Mouse (Mus musculus) MEL (cell line): ENCODE data around the gene Osgin1. TPM values are rescaled to one million over a fixed set of nuclear protein-coding genes. Genes with fewer than 3 reads are reported as not detected.

ENCODE experiments used
- DNase-seq: peaks from one replicate; pipeline ENCODE4 v3.0.0; 2011; ENCODE audit warnings: low read depth, low spot score
- H3K27ac ChIP-seq: 2 replicates; pipeline ENCODE4 v1.5.1; 2012; ENCODE audit warnings: low read depth, mild to moderate bottlenecking, control low read depth, low read length, moderate library complexity; ENCODE audit not compliant: control insufficient read depth
- H3K27me3 ChIP-seq, 2 experiments: fragments of 150-350 bp in 1 of 2; sonication (generic) in 1 of 2; 2 replicates each; pipeline ENCODE4 v1.6.1; 2012; ENCODE audit warnings: low read length in 2 of 2, mild to moderate bottlenecking in 2 of 2, improper control_type of control experiment in 1 of 2, moderate library complexity in 1 of 2; ENCODE audit not compliant: insufficient read depth in 2 of 2, control insufficient read depth in 1 of 2
- H3K36me3 ChIP-seq, 2 experiments: 2 replicates each; pipeline ENCODE4 v1.6.1; 2012 to 2014; ENCODE audit warnings: low read length in 2 of 2, improper control_type of control experiment in 1 of 2, inconsistent platforms in 1 of 2, mild to moderate bottlenecking in 1 of 2; ENCODE audit not compliant: insufficient read depth in 2 of 2, control insufficient read depth in 1 of 2
- H3K4me1 ChIP-seq, 2 experiments: fragments of 150-350 bp in 1 of 2; sonication (generic) in 1 of 2; 2 replicates each; pipeline ENCODE4 v1.6.1; 2012; ENCODE audit warnings: low read length in 2 of 2, improper control_type of control experiment in 1 of 2, mild to moderate bottlenecking in 1 of 2; ENCODE audit not compliant: insufficient read depth in 2 of 2, control insufficient read depth in 1 of 2
- H3K4me3 ChIP-seq, 2 experiments: fragments of 150-350 bp in 1 of 2; sonication (generic) in 1 of 2; 2 replicates each; pipeline ENCODE4 v1.5.1; 2012; ENCODE audit warnings: low read depth in 2 of 2, low read length in 2 of 2, mild to moderate bottlenecking in 2 of 2, moderate library complexity in 2 of 2, control low read depth in 1 of 2, improper control_type of control experiment in 1 of 2; ENCODE audit not compliant: control insufficient read depth in 1 of 2, insufficient read depth in 1 of 2
- H3K79me2 ChIP-seq: 2 replicates; pipeline ENCODE4 v1.6.1; 2012; ENCODE audit warnings: mild to moderate bottlenecking, low read length, moderate library complexity; ENCODE audit not compliant: control insufficient read depth, poor library complexity, insufficient read depth
- H3K9ac ChIP-seq: 2 replicates; pipeline ENCODE4 v1.6.1; 2012; ENCODE audit warnings: low read depth, mild to moderate bottlenecking, control low read depth, low read length, moderate library complexity; ENCODE audit not compliant: control insufficient read depth, poor library complexity, severe bottlenecking
- H3K9me3 ChIP-seq: fragments of 150-350 bp; sonication (generic); replicated peaks from 2 replicates; pipeline ENCODE4 v1.6.1; 2012; ENCODE audit warnings: mild to moderate bottlenecking, low read length, improper control_type of control experiment, moderate library complexity; ENCODE audit not compliant: insufficient read depth
- CHD2 ChIP-seq: IDR thresholded peaks from 2 replicates; pipeline ENCODE4 v1.6.1; 2011; ENCODE audit warnings: low read length, improper control_type of control experiment
- CTCF ChIP-seq, 3 experiments: IDR thresholded peaks in 2 of 3; conservative IDR thresholded peaks in 1 of 3; 2 replicates each; pipeline ENCODE4 v1.5.1; 2011 to 2012; ENCODE audit warnings: low read length in 3 of 3, low read depth in 2 of 3, mild to moderate bottlenecking in 2 of 3, improper control_type of control experiment in 1 of 3, inconsistent platforms in 1 of 3, mixed read lengths in 1 of 3, moderate library complexity in 1 of 3; ENCODE audit not compliant: control insufficient read depth in 1 of 3, insufficient read depth in 1 of 3, poor library complexity in 1 of 3, severe bottlenecking in 1 of 3
- E2F4 ChIP-seq: IDR thresholded peaks from 2 replicates; pipeline ENCODE4 v1.6.1; 2011; ENCODE audit warnings: low read depth, low read length, improper control_type of control experiment, borderline replicate concordance
- EP300 ChIP-seq, 2 experiments: IDR thresholded peaks; 2 replicates each; pipeline ENCODE4 v1.6.1; 2011; ENCODE audit warnings: improper control_type of control experiment in 2 of 2, low read length in 2 of 2, low read depth in 1 of 2, mild to moderate bottlenecking in 1 of 2
- ETS1 ChIP-seq: IDR thresholded peaks from 2 replicates; pipeline ENCODE4 v1.6.1; 2012; ENCODE audit warnings: low read depth, mild to moderate bottlenecking, inconsistent platforms, low read length, improper control_type of control experiment, moderate library complexity
- GABPA ChIP-seq: IDR thresholded peaks from 2 replicates; pipeline ENCODE4 v1.6.1; 2012; ENCODE audit warnings: low read depth, mild to moderate bottlenecking, inconsistent platforms, low read length, improper control_type of control experiment, moderate library complexity
- HCFC1 ChIP-seq: IDR thresholded peaks from 2 replicates; pipeline ENCODE4 v1.6.1; 2012; ENCODE audit warnings: low read depth, mild to moderate bottlenecking, inconsistent platforms, low read length, improper control_type of control experiment, moderate library complexity
- KAT2A ChIP-seq: conservative IDR thresholded peaks from 2 replicates; pipeline ENCODE4 v1.6.1; 2012; ENCODE audit warnings: low read depth, low read length, improper control_type of control experiment, inconsistent platforms
- MAFK ChIP-seq: IDR thresholded peaks from 2 replicates; pipeline ENCODE4 v1.6.1; 2011; ENCODE audit warnings: low read depth, mild to moderate bottlenecking, low read length, improper control_type of control experiment, borderline replicate concordance
- MAX ChIP-seq: IDR thresholded peaks from 2 replicates; pipeline ENCODE4 v1.6.1; 2011; ENCODE audit warnings: low read length, improper control_type of control experiment
- MAZ ChIP-seq: IDR thresholded peaks from 2 replicates; pipeline ENCODE4 v1.6.1; 2012; ENCODE audit warnings: low read depth, mild to moderate bottlenecking, inconsistent platforms, low read length, improper control_type of control experiment
- MEF2A ChIP-seq: IDR thresholded peaks from 2 replicates; pipeline ENCODE4 v1.6.1; 2014; ENCODE audit warnings: low read depth, mild to moderate bottlenecking, inconsistent platforms, low read length, improper control_type of control experiment; ENCODE audit not compliant: poor library complexity, insufficient replicate concordance, severe bottlenecking; ENCODE audit errors: extremely low read depth
- MXI1 ChIP-seq: IDR thresholded peaks from 2 replicates; pipeline ENCODE4 v1.6.1; 2011; ENCODE audit warnings: mild to moderate bottlenecking, low read depth, low read length, improper control_type of control experiment
- MYB ChIP-seq: IDR thresholded peaks from 2 replicates; pipeline ENCODE4 v1.6.1; 2011; ENCODE audit warnings: mild to moderate bottlenecking, low read depth, low read length, improper control_type of control experiment
- MYC ChIP-seq: IDR thresholded peaks from 2 replicates; pipeline ENCODE4 v1.6.1; 2011; ENCODE audit warnings: low read depth, mild to moderate bottlenecking, low read length, improper control_type of control experiment, moderate library complexity
- NELFE ChIP-seq: IDR thresholded peaks from 2 replicates; pipeline ENCODE4 v1.6.1; 2011; ENCODE audit warnings: low read depth, low read length, improper control_type of control experiment
- NRF1 ChIP-seq: IDR thresholded peaks from 2 replicates; pipeline ENCODE4 v1.6.1; 2014; ENCODE audit warnings: low read depth, mild to moderate bottlenecking, inconsistent platforms, low read length, improper control_type of control experiment, moderate library complexity; ENCODE audit not compliant: poor library complexity, insufficient read depth, severe bottlenecking
- POLR2A ChIP-seq, 2 experiments: IDR thresholded peaks; 2 replicates each; pipeline ENCODE4 v1.6.1; 2011 to 2012; ENCODE audit warnings: low read length in 2 of 2, mild to moderate bottlenecking in 2 of 2, control low read depth in 1 of 2, improper control_type of control experiment in 1 of 2, low read depth in 1 of 2, moderate library complexity in 1 of 2; ENCODE audit not compliant: control insufficient read depth in 1 of 2, insufficient read depth in 1 of 2, poor library complexity in 1 of 2
- POLR2AphosphoS2 ChIP-seq: IDR thresholded peaks from 2 replicates; pipeline ENCODE4 v1.6.1; 2011; ENCODE audit warnings: low read length, improper control_type of control experiment
- POLR2AphosphoS5 ChIP-seq: IDR thresholded peaks from 2 replicates; pipeline ENCODE4 v1.6.1; 2012; ENCODE audit warnings: low read depth, borderline replicate concordance, mild to moderate bottlenecking, inconsistent platforms, low read length, moderate library complexity, mixed read lengths
- RCOR1 ChIP-seq: IDR thresholded peaks from 2 replicates; pipeline ENCODE4 v1.6.1; 2012; ENCODE audit warnings: low read depth, mild to moderate bottlenecking, inconsistent platforms, low read length, improper control_type of control experiment
- SIN3A ChIP-seq: IDR thresholded peaks from 2 replicates; pipeline ENCODE4 v1.6.1; 2012; ENCODE audit warnings: low read length, improper control_type of control experiment, inconsistent platforms
- SMC3 ChIP-seq: IDR thresholded peaks from 2 replicates; pipeline ENCODE4 v1.6.1; 2011; ENCODE audit warnings: low read depth, low read length, improper control_type of control experiment
- TBP ChIP-seq: IDR thresholded peaks from 2 replicates; pipeline ENCODE4 v1.8.0; 2011; ENCODE audit warnings: low read depth, low read length, improper control_type of control experiment
- TCF12 ChIP-seq: IDR thresholded peaks from 2 replicates; pipeline ENCODE4 v1.6.1; 2014; ENCODE audit warnings: low read depth, mild to moderate bottlenecking, inconsistent platforms, low read length, improper control_type of control experiment, moderate library complexity
- UBTF ChIP-seq: IDR thresholded peaks from 2 replicates; pipeline ENCODE4 v1.6.1; 2012; ENCODE audit warnings: low read depth, mild to moderate bottlenecking, inconsistent platforms, low read length, improper control_type of control experiment, moderate library complexity, borderline replicate concordance; ENCODE audit not compliant: insufficient read depth
- USF1 ChIP-seq: IDR thresholded peaks from 2 replicates; pipeline ENCODE4 v1.6.1; 2014; ENCODE audit warnings: low read depth, mild to moderate bottlenecking, inconsistent platforms, low read length, improper control_type of control experiment, moderate library complexity
- USF2 ChIP-seq, 2 experiments: IDR thresholded peaks; 2 replicates each; pipeline ENCODE4 v1.6.1; 2011 to 2012; ENCODE audit warnings: improper control_type of control experiment in 2 of 2, low read length in 2 of 2, borderline replicate concordance in 1 of 2, inconsistent platforms in 1 of 2, low read depth in 1 of 2, mild to moderate bottlenecking in 1 of 2; ENCODE audit not compliant: insufficient read depth in 1 of 2
- ZC3H11A ChIP-seq: IDR thresholded peaks from 2 replicates; pipeline ENCODE4 v1.6.1; 2012; ENCODE audit warnings: low read depth, mild to moderate bottlenecking, inconsistent platforms, low read length, improper control_type of control experiment
- ZMIZ1 ChIP-seq: IDR thresholded peaks from 2 replicates; pipeline ENCODE4 v1.6.1; 2012; ENCODE audit warnings: low read depth, mild to moderate bottlenecking, inconsistent platforms, low read length, improper control_type of control experiment, moderate library complexity
- ZNF384 ChIP-seq: IDR thresholded peaks from 2 replicates; pipeline ENCODE4 v1.6.1; 2012; ENCODE audit warnings: low read depth, mild to moderate bottlenecking, inconsistent platforms, low read length, improper control_type of control experiment
- polyA plus RNA-seq, 2 experiments: library from polyadenylated mRNA; stranded (reverse) in 1 of 2; unstranded in 1 of 2; fragments of >175 nt in 1 of 2; fragments of >200 nt in 1 of 2; gene quantifications; 2 replicates each; pipeline versions ENCODE4 v1.2.1 to v1.2.4; 2012; ENCODE audit warnings: low replicate concordance in 2 of 2, low read depth in 1 of 2; ENCODE audit not compliant: insufficient read length in 2 of 2, insufficient read depth in 1 of 2, missing spikeins in 1 of 2
- total RNA-seq: library from RNA; depleted of rRNA; stranded (reverse); fragments of 300-350 nt; gene quantifications from 2 replicates; pipeline ENCODE4 v1.2.3, GENCODE M21; 2012

Gene Osgin1
- total and polyA plus RNA-seq, 3 experiments: 0.08 to 0.84 TPM; not detected in 1

DNA sequence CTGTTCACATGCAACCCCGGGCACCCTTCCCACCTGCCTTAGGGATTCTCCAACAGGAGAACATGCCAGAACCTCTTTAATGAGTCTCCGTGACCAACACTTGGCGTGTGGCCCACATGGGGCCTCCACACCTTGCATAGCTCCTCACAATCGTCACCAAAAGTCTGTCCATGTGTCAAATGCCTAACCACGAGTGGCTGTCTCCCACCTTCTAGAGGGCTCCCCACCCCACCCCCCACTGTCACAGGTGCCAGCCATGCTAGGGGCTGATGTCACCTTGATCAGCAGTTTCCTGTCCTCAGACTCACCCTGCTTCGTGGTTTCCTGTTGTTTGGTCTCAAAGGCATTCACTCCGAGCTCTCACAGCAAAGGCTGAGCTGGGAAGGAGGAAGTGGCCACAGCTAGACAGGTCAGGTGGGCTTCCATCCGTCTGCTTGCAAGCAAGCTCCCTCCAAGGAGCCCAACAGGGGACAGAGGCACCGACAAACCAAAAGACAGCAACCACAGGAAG lies 10.2 kb upstream of the Osgin1 start (continued):
- TF ChIP-seq SMC3 (no peak), CTCF (IDR thresholded peaks at IDR 0.05 in 2 of 3, conservative IDR thresholded peaks at IDR 0.05 in 1 of 3; ENCODE audit: control insufficient read depth in 1 of 3, insufficient read depth in 1 of 3, low read depth in 2 of 3, low read length in 3 of 3, poor library complexity in 1 of 3, severe bottlenecking in 1 of 3) (no peak), HCFC1 (peak; percentile 29; the same call in 1 of the 2 replicates), RCOR1 (no peak), ZMIZ1 (no peak), UBTF (no peak), POLR2A (IDR thresholded peaks at IDR 0.05; ENCODE audit: control insufficient read depth in 1 of 2, insufficient read depth in 1 of 2, low read depth in 1 of 2, low read length in 2 of 2, poor library complexity in 1 of 2) (no peak), MXI1 (0 out of 2 replicates have a peak, but pooled peaks have one; percentile 36), USF2 (IDR thresholded peaks at IDR 0.05; ENCODE audit: borderline replicate concordance in 1 of 2, insufficient read depth in 1 of 2, low read depth in 1 of 2, low read length in 2 of 2) (no peak), TCF12 (0 out of 2 replicates have a peak, but pooled peaks have one; percentile 34), MYB (no peak), GABPA (no peak), CHD2 (no peak), NRF1 (no peak), POLR2AphosphoS2 (no peak), MAFK (no peak), USF1 (peak; percentile 53), NELFE (no peak), ZNF384 (no peak), KAT2A (no peak), POLR2AphosphoS5 (no peak)

DNA sequence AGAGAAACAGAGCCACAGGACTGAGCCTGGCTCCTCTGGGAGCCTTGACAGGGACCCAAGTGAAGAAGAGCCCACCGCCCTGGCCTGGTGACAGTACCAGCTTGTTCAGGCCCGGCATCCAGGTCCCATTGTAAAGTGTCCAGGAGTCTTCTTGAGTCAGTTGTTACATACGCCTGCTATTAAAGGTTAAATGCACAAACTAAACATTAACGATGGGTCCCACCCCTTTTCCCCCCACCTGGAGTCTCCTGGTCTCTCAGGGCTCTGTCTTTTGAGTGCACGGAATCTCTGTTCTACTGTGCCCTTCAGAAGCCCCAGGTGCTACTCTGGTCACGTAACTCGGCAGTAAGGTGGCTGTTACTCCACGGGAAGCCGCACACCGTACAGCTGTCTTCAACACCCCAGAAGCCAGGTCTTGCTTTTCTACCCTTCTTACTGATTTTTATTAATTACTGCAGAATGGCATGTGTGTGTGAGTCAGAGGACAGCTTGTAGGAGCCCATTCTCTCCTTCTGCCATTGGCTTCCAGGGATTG lies 9.7 kb upstream of the Osgin1 start:
- no peak for DNase-seq

More for the DNA sequence above, 9.7 kb upstream of the Osgin1 start:
- TF ChIP-seq MXI1 (no peak), ETS1 (no peak), SMC3 (no peak), ZC3H11A (no peak), MAZ (no peak), MYC (no peak), POLR2AphosphoS2 (no peak), EP300 (IDR thresholded peaks at IDR 0.05; ENCODE audit: low read depth in 1 of 2, low read length in 2 of 2) (no peak), MEF2A (no peak), KAT2A (no peak), SIN3A (no peak), GABPA (no peak), HCFC1 (no peak), MAX (no peak), E2F4 (no peak), TBP (no peak), USF1 (no peak)
- H3K27me3 ChIP-seq: no peaks in the 10 kb centered on the region
- peak overlapping the region; percentile 15 for H3K9ac ChIP-seq
- H3K9me3 ChIP-seq: no peaks in the 10 kb centered on the region
- H3K4me1 ChIP-seq: peaks cover 11 to 30% of the 10 kb centered on the region in 2 experiments
- peaks cover 0 to 9% of the 10 kb centered on the region in 2 experiments; a peak in 2 of 4 replicates for H3K36me3 ChIP-seq
- no peak overlapping the region for H3K4me3 ChIP-seq
- no peaks in the 10 kb centered on the region for H3K79me2 ChIP-seq
- peak overlapping the region; percentile 28; the same call in 1 of the 2 replicates for H3K27ac ChIP-seq
